Mouse (Mus musculus) myocyte (in vitro differentiated cells): ENCODE measurements around the gene Rbms1. TPM values are rescaled to one million over a fixed set of nuclear protein-coding genes. Genes with fewer than 3 reads are reported as not detected.

Experiments
- H3K27me3 ChIP-seq: one replicate; pipeline ENCODE4 v1.6.1; 2011; ENCODE audit not compliant: control insufficient read depth, insufficient read depth, insufficient read length
- H3K36me3 ChIP-seq: one replicate; pipeline ENCODE4 v1.6.1; 2011; ENCODE audit not compliant: control insufficient read depth, insufficient read depth
- H3K4me2 ChIP-seq: one replicate; pipeline ENCODE4 v1.6.1; 2011; ENCODE audit warnings: low read depth, control low read depth
- H3K4me3 ChIP-seq: one replicate; pipeline ENCODE4 v1.5.1; 2011; ENCODE audit warnings: mild to moderate bottlenecking, control low read depth, moderate library complexity
- H3K79me2 ChIP-seq: one replicate; pipeline ENCODE4 v1.6.1; 2011; ENCODE audit not compliant: control insufficient read depth, insufficient read depth
- H3ac ChIP-seq: one replicate; pipeline ENCODE4 v1.6.1; 2011; ENCODE audit not compliant: control insufficient read depth, insufficient read length
- CEBPB ChIP-seq: IDR thresholded peaks from 2 replicates; pipeline ENCODE4 v1.6.1; 2011; ENCODE audit warnings: mild to moderate bottlenecking, moderate library complexity; ENCODE audit not compliant: poor library complexity, insufficient read depth, severe bottlenecking
- E2F4 ChIP-seq: IDR thresholded peaks from one replicate; pipeline ENCODE4 v1.6.1; 2011; ENCODE audit warnings: mild to moderate bottlenecking, control low read depth, moderate library complexity; ENCODE audit not compliant: insufficient read depth
- MAX ChIP-seq: IDR thresholded peaks from one replicate; pipeline ENCODE4 v1.6.1; 2011; ENCODE audit warnings: low read depth, mild to moderate bottlenecking, control low read depth
- MYOD1 ChIP-seq, 3 experiments: IDR thresholded peaks; one replicate each; pipeline ENCODE4 v1.6.1; 2011; ENCODE audit warnings: control low read depth in 2 of 3, low read depth in 2 of 3, mild to moderate bottlenecking in 2 of 3, moderate library complexity in 1 of 3; ENCODE audit not compliant: insufficient read length in 2 of 3, control insufficient read depth in 1 of 3
- MYOG ChIP-seq, 3 experiments: IDR thresholded peaks; one replicate each; pipeline ENCODE4 v1.6.1; 2011; ENCODE audit warnings: control low read depth in 2 of 3, low read depth in 2 of 3, mild to moderate bottlenecking in 2 of 3; ENCODE audit not compliant: insufficient read length in 2 of 3, control insufficient read depth in 1 of 3, insufficient read depth in 1 of 3
- POLR2A ChIP-seq: IDR thresholded peaks from one replicate; pipeline ENCODE4 v1.6.1; 2011; ENCODE audit warnings: low read depth, mild to moderate bottlenecking, control low read depth, moderate library complexity; ENCODE audit not compliant: insufficient read length
- POLR2AphosphoS2 ChIP-seq: IDR thresholded peaks from one replicate; pipeline ENCODE4 v1.6.1; 2011; ENCODE audit warnings: low read depth, control low read depth; ENCODE audit not compliant: insufficient read length
- REST ChIP-seq: IDR thresholded peaks from one replicate; pipeline ENCODE4 v1.6.1; 2011; ENCODE audit warnings: mild to moderate bottlenecking, control low read depth, moderate library complexity; ENCODE audit not compliant: insufficient read depth, insufficient read length
- SRF ChIP-seq: IDR thresholded peaks from one replicate; pipeline ENCODE4 v1.6.1; 2011; ENCODE audit warnings: low read depth; ENCODE audit not compliant: control insufficient read depth, insufficient read length
- TCF12 ChIP-seq: IDR thresholded peaks from one replicate; pipeline ENCODE4 v1.6.1; 2011; ENCODE audit warnings: mild to moderate bottlenecking, control low read depth; ENCODE audit not compliant: poor library complexity, insufficient read depth, severe bottlenecking
- TCF3 ChIP-seq: IDR thresholded peaks from one replicate; pipeline ENCODE4 v1.6.1; 2011; ENCODE audit warnings: low read depth, control low read depth; ENCODE audit not compliant: insufficient read length
- USF1 ChIP-seq: IDR thresholded peaks from one replicate; pipeline ENCODE4 v1.6.1; 2011; ENCODE audit warnings: low read depth, mild to moderate bottlenecking, control low read depth, moderate library complexity
- polyA plus RNA-seq: library from polyadenylated mRNA; unstranded; fragments of >200 nt; fragmentation: generic; extraction: Trizol; gene quantifications from one replicate; pipeline ENCODE4 v1.2.1, GENCODE M21; 2012; ENCODE audit warnings: missing spikeins

Rbms1 gene
- polyA plus RNA-seq, 1 experiment: 34.8 TPM

DNA sequence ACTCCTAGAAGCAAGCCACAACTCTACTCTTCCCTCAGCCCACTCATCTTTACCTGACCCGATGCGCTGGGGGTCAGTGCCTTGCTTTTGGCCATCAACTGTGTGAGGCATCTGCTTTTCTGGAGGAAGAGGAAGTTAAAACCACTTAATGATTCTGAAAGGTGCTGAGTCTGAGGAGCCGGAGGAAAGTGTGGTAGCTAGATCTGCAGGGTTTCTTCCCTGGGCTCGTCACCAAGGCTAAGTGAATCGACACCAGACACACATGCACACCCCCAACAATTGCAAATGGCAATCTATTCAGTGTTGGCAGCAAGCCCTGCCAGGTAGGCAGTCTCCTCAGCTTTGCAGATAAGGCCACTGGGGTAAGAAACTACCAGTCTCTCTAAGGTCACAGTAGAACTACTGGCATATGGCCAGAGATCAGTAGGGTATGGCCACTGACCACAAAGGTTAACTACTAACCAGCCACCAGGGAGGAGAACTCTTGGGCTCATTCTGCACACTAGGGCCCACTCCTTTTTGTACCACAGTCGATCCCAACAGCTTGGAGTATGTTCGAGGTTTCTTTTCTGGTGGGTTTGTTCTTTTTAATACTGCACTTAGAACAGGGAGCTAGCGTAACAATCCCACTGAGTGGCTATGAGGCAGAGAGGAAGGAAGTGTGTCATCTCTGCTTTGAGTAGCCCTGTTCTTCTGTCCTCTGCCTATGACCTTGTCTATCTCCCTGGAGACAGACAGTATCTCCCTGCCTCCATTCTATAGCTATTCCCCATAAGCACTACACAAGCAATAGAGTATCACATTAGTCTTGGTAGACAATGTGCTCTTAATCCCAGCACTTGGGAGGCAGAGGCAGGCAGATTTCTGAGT lies 34.9 kb downstream of the Rbms1 start:
- TF ChIP-seq MYOD1 (IDR thresholded peaks at IDR 0.05; ENCODE audit: control insufficient read depth in 1 of 3, insufficient read length in 2 of 3, low read depth in 2 of 3) (no peak), SRF (no peak), TCF12 (no peak), REST (no peak), CEBPB (no peak), TCF3 (no peak), POLR2A (no peak), MYOG (IDR thresholded peaks at IDR 0.05; ENCODE audit: control insufficient read depth in 1 of 3, insufficient read depth in 1 of 3, insufficient read length in 2 of 3, low read depth in 2 of 3) (no peak), USF1 (no peak), POLR2AphosphoS2 (no peak), MAX (no peak), E2F4 (no peak)
- Histone ChIP-seq H3K27me3 (no peaks in the 10 kb centered on the region), H3K79me2 (peaks cover 59% of the 10 kb centered on the region), H3K4me3 (no peak overlapping the region), H3K4me2 (no peak overlapping the region), H3K36me3 (no peaks in the 10 kb centered on the region), H3ac (no peak overlapping the region)

DNA sequence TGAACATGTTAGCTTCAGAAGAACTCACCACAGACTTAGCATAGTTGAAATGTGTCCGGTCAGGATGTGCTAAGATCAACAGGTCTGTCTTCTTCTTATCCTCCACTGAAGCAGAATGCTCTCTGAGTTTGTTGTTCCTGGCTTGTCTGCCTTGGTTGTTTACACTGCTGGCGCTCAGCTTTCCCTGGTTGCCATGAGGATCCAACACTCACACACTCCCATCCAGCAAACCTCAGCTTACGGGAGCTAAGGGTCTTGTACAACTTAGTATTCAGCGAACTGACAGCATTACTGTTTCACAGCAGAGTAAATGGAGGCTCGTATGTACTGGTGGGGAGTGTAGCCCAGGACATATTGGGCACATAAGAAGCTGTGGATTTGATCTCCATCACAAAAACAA lies 37.9 kb downstream of the Rbms1 start:
- H3K4me2 ChIP-seq: no peak overlapping the region
- H3K4me3 ChIP-seq: no peak overlapping the region
- no peak for TF ChIP-seq POLR2AphosphoS2
- no peak for TF ChIP-seq REST
- no peak for TF ChIP-seq SRF
- TF ChIP-seq E2F4: no peak
- no peak for TF ChIP-seq POLR2A
- no peak for TF ChIP-seq USF1
- no peak for TF ChIP-seq CEBPB
- TF ChIP-seq TCF12: no peak
- no peak for TF ChIP-seq MYOG (IDR thresholded peaks at IDR 0.05; ENCODE audit: control insufficient read depth in 1 of 3, insufficient read depth in 1 of 3, insufficient read length in 2 of 3, low read depth in 2 of 3)
- TF ChIP-seq MAX: no peak
- no peaks in the 10 kb centered on the region for H3K36me3 ChIP-seq
- H3K27me3 ChIP-seq: no peaks in the 10 kb centered on the region
- H3K79me2 ChIP-seq: peaks cover 77% of the 10 kb centered on the region
- H3ac ChIP-seq: no peak overlapping the region

DNA sequence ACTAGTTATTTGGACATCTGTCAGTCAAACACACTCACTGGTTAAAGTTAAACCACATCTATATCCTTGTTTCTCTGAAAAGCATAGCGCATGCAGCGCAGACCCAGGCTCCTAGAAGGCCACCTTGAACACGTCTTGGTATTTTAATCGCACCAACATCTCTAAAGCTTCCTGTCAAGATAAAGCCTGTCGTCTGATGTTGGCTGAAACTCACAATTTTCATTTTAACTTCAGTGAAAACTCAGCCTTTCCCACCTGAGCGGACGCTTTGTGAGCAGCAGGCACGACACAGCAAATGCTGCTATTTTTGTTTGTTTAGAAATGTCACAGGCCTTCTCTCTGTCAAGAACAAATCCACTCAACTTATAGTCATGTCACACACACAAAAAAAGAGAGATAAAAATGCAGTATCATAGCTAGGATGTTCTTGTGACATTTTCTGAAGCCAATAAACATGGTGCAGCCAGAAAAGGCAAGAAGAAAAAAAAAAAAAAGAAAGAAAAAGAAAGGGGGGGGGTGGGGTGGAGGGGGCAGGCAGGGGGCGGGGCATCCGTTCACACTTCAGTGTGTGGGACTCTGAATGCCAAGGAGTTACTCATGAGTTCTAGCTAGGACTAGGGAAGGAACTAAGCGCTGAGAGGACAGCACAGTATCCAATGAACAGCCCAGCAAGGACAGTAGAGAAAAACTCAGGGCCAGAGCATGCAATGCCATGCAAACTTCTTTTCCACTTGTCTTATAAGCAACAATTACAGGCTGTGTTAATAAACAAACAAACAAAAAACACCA lies 39.0 kb downstream of the Rbms1 start:
- no peak overlapping the region for H3K4me2 ChIP-seq
- H3K27me3 ChIP-seq: no peaks in the 10 kb centered on the region

DNA sequence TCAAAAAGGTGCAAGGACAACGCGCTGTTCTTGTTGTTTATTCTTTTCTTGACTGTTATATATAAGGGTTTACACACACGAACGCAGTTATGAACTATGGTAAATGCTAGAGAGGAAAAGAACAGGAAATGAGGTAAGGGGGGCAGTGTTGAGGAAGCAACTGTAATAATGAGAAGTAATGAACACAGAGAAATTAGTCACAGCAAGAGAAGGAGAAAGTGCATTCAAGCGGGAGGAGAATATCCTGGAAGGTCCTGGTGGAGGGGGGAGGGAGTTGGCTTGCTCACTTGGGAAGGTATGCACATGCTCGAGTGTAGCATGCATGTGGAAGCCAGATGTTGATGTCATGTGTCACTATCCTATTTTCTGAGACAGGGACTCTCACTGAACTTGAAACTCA lies 39.9 kb downstream of the Rbms1 start:
- Histone ChIP-seq H3K36me3 (no peaks in the 10 kb centered on the region), H3ac (no peak overlapping the region), H3K27me3 (no peaks in the 10 kb centered on the region), H3K4me3 (no peak overlapping the region), H3K4me2 (no peak overlapping the region), H3K79me2 (peaks cover 74% of the 10 kb centered on the region)
- TF ChIP-seq MYOD1 (IDR thresholded peaks at IDR 0.05; ENCODE audit: control insufficient read depth in 1 of 3, insufficient read length in 2 of 3, low read depth in 2 of 3) (no peak), REST (no peak), MAX (no peak), USF1 (no peak), CEBPB (no peak), POLR2AphosphoS2 (no peak), POLR2A (no peak), SRF (no peak), MYOG (IDR thresholded peaks at IDR 0.05; ENCODE audit: control insufficient read depth in 1 of 3, insufficient read depth in 1 of 3, insufficient read length in 2 of 3, low read depth in 2 of 3) (no peak), TCF3 (no peak), E2F4 (no peak)

More for the DNA sequence above, 39.0 kb downstream of the Rbms1 start:
- H3ac ChIP-seq: no peak overlapping the region
- H3K36me3 ChIP-seq: no peaks in the 10 kb centered on the region
- no peak overlapping the region for H3K4me3 ChIP-seq
- TF ChIP-seq MAX: no peak
- TF ChIP-seq CEBPB: no peak
- no peak for TF ChIP-seq MYOD1 (IDR thresholded peaks at IDR 0.05; ENCODE audit: control insufficient read depth in 1 of 3, insufficient read length in 2 of 3, low read depth in 2 of 3)
- no peak for TF ChIP-seq E2F4
- no peak for TF ChIP-seq USF1
- TF ChIP-seq TCF3: no peak
- no peak for TF ChIP-seq SRF
- no peak for TF ChIP-seq TCF12
- no peak for TF ChIP-seq POLR2AphosphoS2
- TF ChIP-seq MYOG (IDR thresholded peaks at IDR 0.05; ENCODE audit: control insufficient read depth in 1 of 3, insufficient read depth in 1 of 3, insufficient read length in 2 of 3, low read depth in 2 of 3): no peak
- TF ChIP-seq REST: no peak
- TF ChIP-seq POLR2A: no peak
- H3K79me2 ChIP-seq: peaks cover 75% of the 10 kb centered on the region
